Mouse (Mus musculus) heart, postnatal 0 days (tissue): ENCODE measurements around the gene Rab10.

Experiments used
- CTCF ChIP-seq: IDR thresholded peaks from 2 replicates; pipeline ENCODE4 v1.5.1; 2016; ENCODE audit warnings: antibody characterized with exemption, control low read depth, low read depth
- EP300 ChIP-seq: IDR thresholded peaks from 2 replicates; pipeline ENCODE4 v1.6.1; 2016; ENCODE audit warnings: antibody characterized with exemption, low read depth

GRCm38 (mm10) chr12:3307587-3307986, 2.2 kb downstream of the Rab10 start:
- TF ChIP-seq CTCF: no peak
- no peak for TF ChIP-seq EP300
